Mouse (Mus musculus) embryo, embryonic 11.5 days (tissue): ENCODE results near the gene Slc25a3.

Experiments
- DNase-seq: peaks from one replicate; pipeline ENCODE4 v3.0.0-alpha.2; 2012; ENCODE audit warnings: low read depth, low spot score

Slc25a3 gene

DNA sequence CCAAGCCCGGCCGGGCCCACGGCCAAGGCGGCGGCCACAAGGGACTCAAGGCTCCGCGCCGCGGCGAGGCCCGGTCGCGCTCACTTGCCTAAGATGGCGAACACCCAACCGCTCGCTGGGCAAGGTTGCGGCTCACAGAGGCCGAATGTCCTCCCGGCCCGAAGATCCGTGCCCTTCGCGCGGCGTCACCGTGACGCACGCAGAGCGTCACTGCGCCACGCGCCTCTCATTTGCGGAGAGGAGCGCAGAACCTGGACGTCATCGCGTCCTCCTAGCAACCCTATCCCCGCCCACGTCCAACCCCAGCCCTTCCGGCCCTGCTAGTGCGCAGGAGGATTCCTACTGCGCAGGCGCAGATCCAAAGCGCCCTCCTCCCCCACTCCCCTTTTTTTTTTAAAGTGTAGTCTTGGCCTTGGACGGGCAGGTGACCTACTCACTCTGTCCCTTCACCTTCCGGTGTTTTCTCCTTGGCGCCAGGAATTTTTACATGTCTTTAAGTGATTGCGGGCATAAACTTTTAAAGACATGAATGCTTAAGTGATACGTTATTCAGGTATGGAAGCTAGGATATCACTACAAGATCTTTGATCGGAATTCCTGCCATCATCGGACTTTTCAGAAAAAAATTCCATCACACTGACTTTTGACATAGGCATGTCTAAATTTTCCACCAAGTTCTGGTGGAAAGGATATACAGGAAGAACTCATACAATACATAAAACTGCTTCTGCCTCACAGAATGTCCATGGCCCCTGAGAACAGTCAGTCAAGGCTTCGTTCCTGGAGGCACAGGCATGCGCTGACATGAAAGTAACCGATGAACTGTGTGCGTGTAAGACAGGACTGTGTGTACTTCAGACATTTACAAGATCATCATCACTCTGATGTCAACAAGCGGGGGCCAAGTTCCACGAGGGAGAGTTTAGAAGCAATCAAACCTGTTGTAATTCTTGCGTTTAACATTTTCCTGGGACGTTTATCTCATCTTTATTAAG, at the start of gene Slc25a3:
TSS of gene Slc25a3 (minus strand) at position 232 of the 995 bp plus-strand sequence.
- peak; percentile 99 for DNase-seq

DNA sequence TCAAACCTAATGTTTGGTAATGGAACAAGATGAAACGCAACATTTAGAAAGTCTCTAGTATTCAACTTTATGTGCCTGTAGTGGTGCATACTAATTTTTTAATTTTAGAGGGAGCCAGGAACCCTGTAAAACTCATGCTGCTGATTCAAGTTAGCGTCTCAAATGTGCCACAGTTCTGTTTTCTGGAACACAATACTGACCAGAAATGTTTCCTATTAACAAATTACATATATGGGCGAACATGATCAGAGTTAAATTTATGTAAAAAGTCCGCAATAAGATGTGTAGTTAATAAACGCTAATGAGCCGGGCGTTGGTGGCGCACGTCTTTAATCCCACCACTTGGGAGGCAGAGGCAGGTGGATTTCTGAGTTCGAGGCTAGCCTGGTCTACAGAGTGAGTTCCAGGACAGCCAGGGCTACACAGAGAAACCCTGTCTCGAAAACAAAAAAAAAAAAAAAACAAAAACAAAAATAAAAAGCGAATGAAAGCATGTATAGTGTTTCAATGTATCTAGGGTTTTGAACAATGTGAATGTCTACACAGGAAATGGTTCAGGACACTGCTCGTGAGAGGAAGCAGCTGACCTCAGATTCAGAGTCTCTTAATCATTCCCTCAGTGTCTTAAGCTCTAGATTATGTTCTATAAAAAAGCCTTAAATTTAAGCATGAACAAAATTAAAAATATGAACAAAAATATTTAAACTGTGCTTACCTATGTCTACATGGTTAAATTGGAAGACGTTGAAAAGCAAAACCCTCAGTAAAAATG, 48.7 kb upstream of the Slc25a3 start:
- DNase-seq: no peak

DNA sequence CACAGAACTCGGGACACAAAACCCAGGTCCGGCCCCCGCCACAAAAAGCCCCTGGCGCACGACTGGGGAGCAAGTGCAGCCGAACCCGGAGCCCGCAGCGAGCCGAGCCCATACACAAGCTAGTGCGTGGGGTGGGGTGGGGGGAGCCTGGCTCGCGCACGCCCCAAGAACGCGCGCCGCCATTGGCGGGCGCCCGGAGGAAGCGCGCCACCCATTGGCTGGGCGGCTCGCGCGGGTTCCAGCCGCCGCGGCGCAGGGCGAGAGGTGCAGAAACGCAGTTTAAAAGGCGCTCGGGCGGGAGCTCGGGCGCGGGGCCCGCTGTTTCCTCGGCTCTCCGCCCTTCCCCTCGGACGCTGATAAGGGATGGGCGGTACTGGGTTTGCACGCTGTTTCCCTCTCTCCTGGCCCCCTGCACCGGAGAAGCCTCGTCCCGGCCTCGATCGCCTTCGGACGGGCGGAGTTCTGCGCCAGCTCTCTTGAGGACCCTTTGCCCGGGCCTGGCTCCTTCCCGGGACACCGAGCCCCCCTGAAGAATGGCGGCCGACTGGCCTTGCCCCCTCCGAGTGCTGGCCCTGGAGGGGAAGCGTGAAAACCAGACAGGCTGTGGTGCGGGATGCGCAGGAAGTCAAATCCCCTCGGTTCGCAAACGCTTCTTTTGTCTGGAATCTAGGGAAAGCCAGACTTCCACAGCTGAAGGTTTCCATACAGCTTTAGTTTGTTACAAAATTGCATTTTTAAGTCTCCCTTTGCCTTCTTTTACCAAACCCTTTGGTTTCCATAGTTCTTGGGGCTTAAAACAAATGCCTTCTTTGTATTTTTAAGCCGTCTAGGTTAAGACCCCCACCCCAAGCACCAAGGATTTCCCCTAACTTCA, 47.8 kb upstream of the Slc25a3 start:
- DNase-seq: peak; percentile 89

DNA sequence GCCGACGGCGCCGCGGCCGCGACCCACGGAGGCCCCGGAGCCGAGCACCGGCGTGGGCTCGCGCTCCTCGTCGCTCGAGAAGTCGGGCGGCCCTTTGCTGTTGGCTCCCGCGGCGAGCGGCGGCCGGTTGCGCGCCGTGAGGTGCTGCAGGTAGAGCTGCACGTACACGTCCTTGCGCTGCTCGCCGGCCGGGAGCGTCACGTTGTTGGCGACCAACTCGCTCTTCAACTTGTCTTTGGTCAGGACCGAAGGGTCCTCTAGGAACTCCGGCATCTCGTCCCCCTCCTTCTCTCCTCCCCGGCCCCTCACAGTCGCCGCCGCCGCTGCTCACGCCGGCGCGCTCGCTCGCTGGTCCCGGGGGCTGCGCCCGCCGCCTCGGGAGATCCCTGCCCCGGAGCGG, 47.2 kb upstream of the Slc25a3 start:
- DNase-seq: no peak

DNA sequence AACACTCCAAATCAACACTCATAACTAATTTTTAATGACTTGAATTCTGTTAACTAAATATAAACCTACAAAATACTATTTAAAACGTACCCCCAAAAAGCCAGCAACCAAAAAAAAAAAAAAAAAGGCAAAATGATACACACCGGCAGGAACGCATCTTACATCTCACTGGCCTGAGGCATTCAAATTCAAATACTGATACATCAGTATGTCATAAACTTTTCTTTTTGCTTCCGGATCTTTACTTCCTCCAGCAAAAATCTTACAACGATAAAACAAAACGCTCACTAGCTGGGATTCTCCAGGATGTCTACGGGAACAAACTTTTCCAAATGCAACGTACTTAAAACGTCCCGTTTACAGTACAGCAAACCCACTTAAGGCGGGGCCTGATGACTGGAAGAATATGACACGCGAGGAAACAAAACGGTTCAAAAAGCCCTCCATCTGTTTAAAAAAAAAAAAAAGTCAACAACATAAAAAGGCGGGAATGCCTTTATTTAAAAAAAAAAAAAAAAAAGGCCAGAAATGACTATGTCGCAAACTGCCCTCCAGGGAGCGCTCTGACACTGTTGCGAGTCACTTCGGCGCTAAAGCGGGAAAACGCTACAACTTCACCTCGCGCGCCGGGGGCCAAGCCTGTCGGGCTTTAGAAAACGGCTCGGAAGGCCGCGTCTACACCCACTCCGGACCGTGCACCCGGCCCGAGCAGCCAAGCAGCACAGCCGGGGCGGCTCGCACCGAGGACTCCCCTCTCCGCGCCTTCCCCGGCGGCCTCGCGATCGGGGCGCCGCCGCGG, 46.5 kb upstream of the Slc25a3 start:
- peak; percentile 84 for DNase-seq

DNA sequence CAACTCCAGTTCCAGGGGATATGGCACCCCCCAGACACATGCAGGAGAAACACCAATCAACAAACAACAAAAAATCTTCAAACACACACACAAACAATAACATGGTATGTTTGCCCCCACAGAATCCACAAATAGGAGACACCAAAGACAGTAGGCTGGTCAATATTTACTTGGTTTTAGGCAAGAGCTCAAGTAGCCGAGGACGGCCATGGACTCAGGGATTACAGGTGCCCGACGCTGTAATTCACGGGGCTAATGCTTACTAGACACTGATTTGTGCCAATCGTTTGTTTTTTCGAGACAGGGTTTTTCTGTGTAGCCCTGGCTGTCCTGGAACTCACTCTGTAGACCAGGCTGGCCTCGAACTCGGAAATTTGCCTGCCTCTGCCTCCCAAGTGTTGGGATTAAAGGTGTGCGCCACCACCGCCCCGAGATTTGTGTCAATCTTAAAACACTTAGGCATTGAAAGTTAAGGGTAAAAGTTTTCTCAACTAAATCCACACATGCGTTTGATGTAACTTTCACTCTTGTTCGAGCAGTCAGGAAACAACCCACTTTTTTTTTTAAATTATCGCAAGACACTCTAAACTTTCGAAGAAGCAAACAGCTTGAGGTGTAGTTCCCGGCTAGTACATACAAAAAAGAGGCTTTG, 45.7 kb upstream of the Slc25a3 start:
- no peak for DNase-seq

DNA sequence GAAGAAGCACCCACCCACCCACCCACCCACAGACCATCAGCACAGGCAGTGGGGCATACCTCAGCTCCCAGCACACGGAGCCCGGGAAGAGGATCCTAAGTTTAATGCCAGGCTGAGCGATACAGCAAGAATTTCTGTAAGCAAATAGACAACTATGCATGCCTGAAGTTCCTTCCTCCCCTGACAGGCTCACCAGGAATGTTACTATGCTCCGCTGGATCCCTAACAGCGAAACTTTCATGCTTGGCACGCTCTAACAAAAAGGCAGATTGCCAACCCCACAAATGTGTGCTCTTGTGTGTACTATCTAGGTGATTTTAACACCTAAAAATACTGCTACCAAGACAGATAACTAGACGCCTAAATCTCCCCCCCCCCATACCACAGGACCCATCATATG, 43.5 kb upstream of the Slc25a3 start:
- DNase-seq: no peak

DNA sequence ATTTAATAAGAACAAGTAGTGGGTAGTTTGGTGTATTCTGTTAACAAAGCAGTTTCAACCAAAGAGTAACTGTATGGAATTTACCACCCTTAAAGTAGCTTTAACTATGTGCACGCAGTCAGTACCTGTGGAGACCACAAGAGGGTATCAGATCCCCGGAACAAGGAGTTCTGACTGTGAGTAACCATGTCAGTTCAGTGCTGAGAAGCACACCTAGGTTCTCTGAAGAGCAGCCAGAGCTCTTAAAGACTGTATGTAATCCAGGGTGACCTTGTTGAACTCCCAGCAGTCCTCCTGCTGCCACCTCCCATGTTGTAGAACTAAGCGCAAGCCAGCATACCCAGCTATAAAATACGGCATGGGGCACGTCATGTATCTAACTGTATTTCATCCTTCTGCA, 43.0 kb upstream of the Slc25a3 start:
- DNase-seq: no peak

DNA sequence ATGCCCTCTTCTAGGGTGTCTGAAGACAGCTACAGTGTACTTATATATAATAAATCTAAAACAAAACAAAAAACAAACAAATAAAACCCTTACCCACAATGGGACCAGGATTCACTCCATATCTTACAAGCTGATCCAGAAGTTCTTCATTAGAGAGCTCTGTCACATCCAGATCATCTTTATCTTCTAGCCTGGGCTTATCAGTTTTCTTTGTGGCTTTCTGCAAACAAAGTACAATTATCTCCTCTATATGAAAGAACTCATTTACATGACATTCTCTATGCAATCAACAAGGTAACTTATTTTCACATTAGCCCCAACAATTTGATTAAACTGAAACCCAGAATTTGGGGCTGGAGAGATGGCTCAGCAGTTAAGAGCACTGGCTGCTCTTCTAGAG, 42.0 kb upstream of the Slc25a3 start:
- no peak for DNase-seq

DNA sequence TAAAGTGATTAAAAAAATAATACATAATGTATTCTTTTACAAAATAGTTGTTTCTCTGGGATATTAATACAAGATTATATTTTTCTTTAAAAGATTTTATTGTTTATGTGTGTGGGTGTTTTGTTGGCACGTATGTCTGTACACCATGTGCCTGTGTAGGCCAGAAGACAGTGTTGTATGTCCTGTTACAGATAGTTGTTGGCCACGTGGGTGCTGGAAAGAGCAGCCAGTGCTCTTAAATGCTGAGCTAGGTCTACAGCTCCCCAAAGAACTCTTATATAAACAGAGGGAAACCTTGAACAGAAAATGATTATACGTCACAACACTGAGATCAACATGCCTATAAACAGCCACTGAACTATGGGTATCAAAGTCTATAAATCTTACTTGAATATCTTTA, 40.6 kb upstream of the Slc25a3 start:
- no peak for DNase-seq

DNA sequence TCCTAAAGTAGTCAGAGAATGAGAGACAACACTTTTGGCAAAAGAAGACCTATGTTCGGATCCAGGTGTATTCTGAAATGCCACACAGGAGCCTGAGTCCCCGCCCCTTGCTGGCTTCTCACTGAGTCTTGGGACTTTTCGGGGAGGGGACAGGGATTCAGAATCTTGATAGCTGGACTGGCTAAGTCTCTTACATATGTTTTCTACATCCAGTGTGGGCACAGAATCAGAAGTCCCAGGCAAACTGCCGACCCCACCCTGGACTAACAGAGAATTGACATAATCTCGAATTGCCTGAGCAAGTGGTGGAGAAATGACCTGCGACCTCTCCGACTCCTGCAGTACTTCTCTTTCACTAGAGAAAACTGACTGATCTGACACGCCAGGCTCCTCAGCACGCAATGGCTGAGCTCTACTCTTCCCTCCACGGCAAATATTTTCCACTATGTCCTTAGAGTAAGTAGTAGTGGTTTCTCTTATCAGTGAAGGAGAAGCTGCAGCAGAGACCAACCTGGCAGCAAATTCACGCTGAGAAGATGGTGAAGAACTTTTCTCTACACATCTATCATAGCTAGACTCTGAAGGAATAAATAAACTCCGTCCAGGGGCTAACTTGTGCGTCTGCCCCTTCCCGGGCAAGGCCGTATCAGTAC, 38.8 kb upstream of the Slc25a3 start:
- no peak for DNase-seq

DNA sequence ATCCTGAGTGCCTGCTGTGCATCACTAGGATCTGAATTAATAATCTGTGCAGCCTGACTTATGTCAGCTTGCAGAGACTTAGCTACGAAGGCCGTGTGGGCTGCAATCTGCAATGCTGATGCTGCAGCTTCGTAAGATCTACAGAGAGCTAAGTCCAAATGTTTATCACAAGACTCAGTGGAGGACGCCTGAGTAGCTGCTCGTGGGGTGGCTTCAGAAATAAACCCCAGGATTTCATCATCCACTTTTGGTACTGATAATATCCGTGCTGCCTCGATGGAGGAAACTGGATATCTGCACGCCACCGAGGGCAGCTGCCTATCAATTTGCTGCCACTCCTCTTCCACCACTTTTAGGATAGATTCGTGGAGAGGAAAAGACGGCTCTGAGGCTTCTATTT, 38.2 kb upstream of the Slc25a3 start:
- no peak for DNase-seq

DNA sequence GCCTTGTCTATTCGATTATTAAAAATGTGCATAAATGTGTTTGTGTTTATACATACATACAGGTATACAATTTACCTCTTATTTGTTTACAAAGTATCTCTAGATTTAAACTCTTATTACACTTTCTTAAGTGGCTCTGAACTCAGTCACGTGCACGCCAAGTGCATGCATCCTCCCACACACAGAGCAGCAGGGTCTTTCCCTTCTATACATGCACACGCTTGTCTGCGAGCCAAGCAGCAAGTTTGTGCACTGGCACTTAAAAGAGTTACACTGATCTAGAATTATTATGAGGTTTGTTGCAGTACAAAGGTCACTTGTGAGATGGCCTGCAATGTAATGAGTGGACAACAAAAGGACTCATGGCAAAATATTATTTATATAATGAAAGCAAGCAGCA, 37.1 kb upstream of the Slc25a3 start:
- DNase-seq: no peak

DNA sequence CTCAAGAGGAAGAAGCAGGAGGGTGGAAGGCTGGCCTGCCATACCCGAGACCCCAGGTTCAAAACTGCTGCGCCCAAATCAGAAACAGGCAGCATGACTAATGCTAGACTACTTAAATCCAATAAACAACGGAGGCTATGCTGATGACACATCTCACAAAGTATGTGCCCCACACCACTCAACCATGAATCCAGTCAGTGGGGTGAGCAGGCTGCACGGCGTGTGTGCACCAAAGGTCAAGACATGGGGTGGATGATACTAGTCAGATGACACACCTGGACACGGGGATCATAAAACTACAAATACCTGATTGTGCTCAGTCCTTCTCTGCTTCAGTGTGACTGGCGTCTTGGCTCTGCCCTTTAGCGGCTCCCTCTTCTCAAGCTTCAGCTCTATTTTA, 34.6 kb upstream of the Slc25a3 start:
- no peak for DNase-seq

DNA sequence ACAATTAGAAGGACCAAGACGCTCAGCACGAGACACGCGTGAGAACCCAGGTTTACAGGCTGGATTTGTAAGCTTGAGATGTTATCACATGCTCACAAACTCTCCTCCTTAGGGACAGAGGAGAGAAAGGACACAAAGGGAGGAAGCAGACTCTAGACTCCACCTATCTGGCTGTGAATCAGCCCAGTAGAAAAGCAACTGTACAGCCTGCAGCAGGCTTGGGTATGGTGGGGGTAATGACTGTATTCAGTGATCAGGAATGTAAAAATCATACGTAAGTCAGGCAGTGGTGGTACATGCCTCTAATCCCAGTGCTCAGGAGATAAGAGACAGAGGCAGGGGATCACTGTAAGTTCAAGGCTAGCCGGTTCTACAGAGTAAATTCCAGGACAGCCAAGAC, 32.5 kb upstream of the Slc25a3 start:
- no peak for DNase-seq

DNA sequence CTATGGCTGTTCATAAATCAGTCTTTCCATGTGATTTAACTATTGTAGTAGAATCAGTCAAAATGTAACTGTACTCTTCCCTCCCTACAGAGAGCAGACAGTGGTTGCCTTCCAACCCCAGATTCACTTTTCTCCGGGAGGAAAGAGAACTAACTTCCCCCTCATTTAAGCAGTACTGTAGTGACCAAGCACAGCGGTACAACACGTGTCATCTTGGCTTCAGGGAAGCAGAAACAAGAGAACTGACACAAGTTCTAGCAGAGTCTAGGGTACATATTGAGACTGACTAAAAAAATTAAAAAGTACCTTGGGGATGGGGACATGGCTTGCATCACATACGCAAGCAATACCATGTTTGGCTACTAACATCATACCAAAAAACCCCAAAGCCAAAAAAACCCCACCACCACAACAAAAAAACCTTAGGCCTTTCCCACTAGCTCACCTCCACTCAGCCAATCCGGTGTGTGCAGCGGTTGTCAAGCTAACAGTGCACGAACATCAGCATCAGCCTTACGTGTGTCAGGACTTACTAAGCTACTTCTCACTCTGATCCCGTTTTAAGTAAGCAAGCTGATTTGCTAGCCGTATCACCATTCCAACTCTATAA, 30.1 kb upstream of the Slc25a3 start:
- no peak for DNase-seq

DNA sequence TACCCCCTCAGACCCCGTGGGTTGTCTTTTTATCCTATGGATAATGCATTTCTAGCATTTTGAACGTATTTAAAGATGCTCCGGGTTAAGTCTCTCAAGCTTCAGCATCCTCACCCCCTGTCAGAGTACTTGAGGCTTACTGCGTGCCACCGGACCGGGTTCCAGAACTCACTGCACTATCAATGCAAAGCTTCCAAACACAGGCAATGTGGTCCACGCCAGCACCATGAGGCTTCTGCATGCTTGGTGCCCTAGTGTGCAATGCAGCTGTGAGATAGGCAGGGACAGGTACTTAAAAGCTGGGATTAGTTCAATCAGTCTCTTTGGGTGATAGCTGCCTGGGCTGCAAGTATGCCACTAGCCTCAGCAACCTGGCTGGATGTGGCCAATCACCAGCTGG, 21.6 kb upstream of the Slc25a3 start:
- no peak for DNase-seq

DNA sequence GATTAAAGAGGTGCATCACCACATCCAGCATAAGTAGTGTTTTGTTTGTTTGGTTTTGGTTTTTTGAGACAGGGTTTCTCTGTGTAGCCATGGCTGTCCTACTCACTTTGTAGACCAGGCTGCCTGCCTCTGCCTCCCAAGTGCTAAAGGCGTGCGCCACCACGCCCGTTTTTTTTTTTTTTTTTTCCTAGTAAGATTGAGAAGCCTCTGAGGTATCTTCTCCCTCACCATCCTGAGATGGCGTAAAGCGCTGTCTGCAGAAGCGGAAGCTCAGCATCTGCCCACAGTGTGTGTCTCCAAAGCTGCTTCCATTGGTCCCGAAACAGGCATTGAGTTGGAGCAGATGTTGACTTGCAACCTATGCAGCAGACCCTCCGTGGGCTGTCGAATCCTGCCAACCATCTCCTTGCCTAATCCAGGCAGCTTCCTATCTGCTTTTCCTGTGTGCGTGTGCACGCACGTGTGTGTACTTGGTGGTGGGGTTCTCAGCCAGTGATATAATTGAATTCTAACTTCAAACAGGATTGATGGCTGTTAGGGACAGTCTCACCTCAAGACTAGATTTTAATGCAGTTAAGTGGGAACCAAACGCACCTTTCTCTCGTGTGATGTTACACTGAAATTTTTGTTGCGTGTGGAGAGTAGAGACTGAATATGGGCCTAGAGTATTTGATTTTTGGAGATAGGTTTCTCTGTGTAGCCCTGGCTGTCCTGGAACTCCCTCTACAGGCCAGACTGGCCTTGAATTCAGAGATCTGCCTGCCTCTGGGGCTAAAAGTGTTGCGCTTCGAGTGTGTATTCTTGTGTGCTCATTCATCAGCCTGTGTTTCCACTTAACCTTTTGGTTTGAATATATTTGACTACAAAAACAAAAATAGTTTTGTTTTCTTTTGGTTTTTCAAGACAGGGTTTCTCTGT, 19.7 kb upstream of the Slc25a3 start:
- DNase-seq: no peak
